Mouse (Mus musculus): ENCODE data around the gene Mgll. TPM values are rescaled to one million over a fixed set of nuclear protein-coding genes. Genes with fewer than 3 reads are reported as not detected.

Mgll gene
- total RNA-seq, 2 experiments from 2014 or later: 178 to 182 TPM

GRCm38 (mm10) chr6:88708401-88709278 is 15.6 kb upstream of the Mgll start:
- no peak for DNase-seq (ENCODE audit: low spot score in 2 of 2)

GRCm38 (mm10) chr6:88709279-88709575 is 15.0 kb upstream of the Mgll start:
- no peak for DNase-seq (ENCODE audit: low spot score in 2 of 2)
- no peak for TF ChIP-seq CTCF (conservative IDR thresholded peaks at IDR 0.05)
- H3K27ac ChIP-seq: peak overlapping the region; percentile 54; the same call in 1 of the 2 replicates
- no peak overlapping the region for H3K4me3 ChIP-seq

More at GRCm38 (mm10) chr6:88708401-88709278, 15.6 kb upstream of the Mgll start:
- no peak for TF ChIP-seq CTCF (conservative IDR thresholded peaks at IDR 0.05)
- Histone ChIP-seq H3K4me3 (no peak overlapping the region), H3K27ac (peak overlapping the region; percentile 54; the same call in 1 of the 2 replicates)

GRCm38 (mm10) chr6:88711313-88711712 is 12.9 kb upstream of the Mgll start:
- Histone ChIP-seq H3K27ac (no peak overlapping the region), H3K4me3 (no peak overlapping the region)
- TF ChIP-seq CTCF (conservative IDR thresholded peaks at IDR 0.05): no peak
- DNase-seq (ENCODE audit: low spot score in 2 of 2): no peak

- H3K4me3 ChIP-seq: no peak overlapping the region
- H3K27ac ChIP-seq: no peak overlapping the region
- no peak for DNase-seq (ENCODE audit: low spot score in 2 of 2)
- TF ChIP-seq CTCF (conservative IDR thresholded peaks at IDR 0.05): no peak
These were observed 12.1 kb upstream of the Mgll start for GRCm38 (mm10) chr6:88712083-88712482.

- Histone ChIP-seq H3K27ac (no peak overlapping the region), H3K4me3 (no peak overlapping the region)
- no peak for DNase-seq (ENCODE audit: low spot score in 2 of 2)
- no peak for TF ChIP-seq CTCF (conservative IDR thresholded peaks at IDR 0.05)
These were observed 10.9 kb upstream of the Mgll start for GRCm38 (mm10) chr6:88713320-88713719.

- no peak overlapping the region for H3K27ac ChIP-seq
- DNase-seq (ENCODE audit: low spot score in 2 of 2): no peak
- no peak overlapping the region for H3K4me3 ChIP-seq
- TF ChIP-seq CTCF (conservative IDR thresholded peaks at IDR 0.05): no peak
These were observed 10.0 kb upstream of the Mgll start for GRCm38 (mm10) chr6:88714200-88714674.

- DNase-seq (ENCODE audit: low spot score in 2 of 2): no peak
- TF ChIP-seq CTCF (conservative IDR thresholded peaks at IDR 0.05): no peak
- Histone ChIP-seq H3K27ac (peak overlapping the region; percentile 72), H3K4me3 (no peak overlapping the region)
These were observed 8.8 kb upstream of the Mgll start for GRCm38 (mm10) chr6:88715378-88715781.

GRCm38 (mm10) chr6:88715966-88716365 is 8.2 kb upstream of the Mgll start:
- Histone ChIP-seq H3K27ac (peak overlapping the region; percentile 67; the same call in 1 of the 2 replicates), H3K4me3 (no peak overlapping the region)
- no peak for DNase-seq (ENCODE audit: low spot score in 2 of 2)
- no peak for TF ChIP-seq CTCF (conservative IDR thresholded peaks at IDR 0.05)

GRCm38 (mm10) chr6:88717143-88718032 is 6.8 kb upstream of the Mgll start:
- Histone ChIP-seq H3K4me3 (no peak overlapping the region), H3K27ac (no peak overlapping the region)
- DNase-seq (ENCODE audit: low spot score in 2 of 2): no peak
- no peak for TF ChIP-seq CTCF (conservative IDR thresholded peaks at IDR 0.05)

- Histone ChIP-seq H3K4me3 (no peak overlapping the region), H3K27ac (no peak overlapping the region)
- no peak for TF ChIP-seq CTCF (conservative IDR thresholded peaks at IDR 0.05)
- DNase-seq (ENCODE audit: low spot score in 2 of 2): no peak
These were observed 6.0 kb upstream of the Mgll start for GRCm38 (mm10) chr6:88718033-88718725.

GRCm38 (mm10) chr6:88721059-88721458 is 3.2 kb upstream of the Mgll start:
- no peak overlapping the region for H3K27ac ChIP-seq
- no peak for DNase-seq (ENCODE audit: low spot score in 2 of 2)
- no peak overlapping the region for H3K4me3 ChIP-seq
- no peak for TF ChIP-seq CTCF (conservative IDR thresholded peaks at IDR 0.05)

- TF ChIP-seq CTCF (conservative IDR thresholded peaks at IDR 0.05): no peak
- no peak overlapping the region for H3K4me3 ChIP-seq
These were observed 1.3 kb upstream of the Mgll start for GRCm38 (mm10) chr6:88722906-88723305.

More at GRCm38 (mm10) chr6:88722906-88723305, 1.3 kb upstream of the Mgll start:
- no peak for DNase-seq (ENCODE audit: low spot score in 2 of 2)
- no peak overlapping the region for H3K27ac ChIP-seq
